Mouse (Mus musculus) embryonic fibroblast, embryonic 13.5 days (primary cell): ENCODE measurements around the gene Id3.

Source experiments
- CTCF ChIP-seq: IDR thresholded peaks from 2 replicates; pipeline ENCODE4 v1.5.1; 2011; ENCODE audit warnings: mild to moderate bottlenecking, control low read depth, low read length, moderate library complexity, borderline replicate concordance; ENCODE audit not compliant: insufficient read depth
- POLR2A ChIP-seq: IDR thresholded peaks from 2 replicates; pipeline ENCODE4 v1.6.1; 2011; ENCODE audit warnings: low read depth, mild to moderate bottlenecking, control low read depth, low read length, moderate library complexity

- no peak; the same call in 1 of the 2 replicates for TF ChIP-seq POLR2A
- TF ChIP-seq CTCF, result no peak
These were observed 1.6 kb downstream of the Id3 start for GRCm38 (mm10) chr4:136144927-136145292.
